Mouse (Mus musculus) adrenal gland, adult 8-10 months (tissue): ENCODE data around the gene Sorl1. TPM values are rescaled to one million over a fixed set of nuclear protein-coding genes. Genes with fewer than 3 reads are reported as not detected.

Experiments
- DNase-seq: peaks from one replicate; pipeline ENCODE4 v3.0.0; 2022
- total RNA-seq, 4 experiments: library from RNA; stranded (reverse); gene quantifications; 2 replicates each; pipeline ENCODE4 v1.2.4; 2022

The Sorl1 gene
- total RNA-seq, 4 experiments from 2014 or later: 14.1 to 41.2 (median 31.8) TPM

DNA sequence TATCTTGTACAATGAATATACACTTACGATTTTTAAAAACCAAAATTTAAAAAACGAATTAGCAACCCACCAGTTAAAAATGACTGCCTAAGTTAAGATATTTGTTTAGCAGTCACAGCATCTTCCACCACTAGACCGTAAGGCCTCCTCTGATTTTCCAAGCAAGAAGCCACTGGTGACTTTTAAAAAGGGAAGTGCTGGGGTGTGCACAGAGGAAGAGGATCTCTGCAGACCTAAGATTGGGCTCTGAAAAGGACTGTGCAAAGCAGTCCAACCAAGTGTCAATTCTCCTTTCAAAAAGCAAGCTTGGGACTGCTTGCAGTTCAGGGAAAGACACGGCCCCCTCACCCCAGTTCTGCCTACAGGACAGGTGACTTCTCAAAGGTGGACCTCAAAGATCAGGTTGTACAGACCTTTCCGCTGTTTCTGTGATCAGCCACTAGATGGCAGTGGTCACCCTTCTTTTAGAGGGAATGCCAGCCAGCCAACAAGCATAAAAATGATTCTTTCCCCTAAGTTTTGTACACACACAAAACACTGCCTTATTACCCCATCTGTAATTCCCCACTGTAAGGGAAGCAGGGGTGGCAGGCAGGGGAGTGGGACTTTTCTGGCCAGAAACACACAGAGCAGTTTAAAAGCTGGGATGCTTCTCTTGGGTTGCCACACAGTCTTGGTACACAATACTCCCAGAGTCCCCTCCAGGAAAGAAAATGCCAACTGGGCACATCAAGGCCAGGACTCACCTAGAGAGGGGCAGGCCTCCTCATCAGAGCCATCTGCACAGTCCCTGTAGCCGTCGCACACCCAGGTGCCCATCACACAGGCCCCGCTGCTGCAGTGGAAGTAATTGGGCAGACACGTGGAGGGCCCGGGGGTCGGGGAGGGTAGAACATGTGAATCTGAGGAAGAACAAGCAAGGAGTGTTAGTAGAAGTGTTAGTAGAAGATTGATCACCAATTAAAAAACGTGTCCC is 124.3 kb downstream of the Sorl1 start:
- no peak for DNase-seq

DNA sequence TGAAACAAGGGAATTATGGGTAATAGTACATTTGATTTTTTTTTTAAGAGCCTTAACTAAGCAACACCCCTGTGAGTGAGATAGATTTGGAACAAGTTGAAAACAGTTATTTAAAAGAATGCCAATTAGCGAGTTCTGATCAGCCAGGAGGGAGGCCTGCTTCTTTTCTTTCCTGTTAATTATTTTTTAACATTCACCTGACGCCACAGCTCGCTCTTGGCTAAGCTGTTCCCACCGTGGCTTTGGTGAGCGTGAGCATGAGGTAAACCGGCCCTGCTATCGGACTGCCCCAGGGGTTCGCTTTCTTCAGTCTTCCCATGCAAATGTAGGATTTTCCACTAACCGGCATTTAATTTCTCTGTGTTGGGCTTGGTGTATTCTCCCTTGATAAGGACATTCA is 128.8 kb downstream of the Sorl1 start:
- no peak for DNase-seq

DNA sequence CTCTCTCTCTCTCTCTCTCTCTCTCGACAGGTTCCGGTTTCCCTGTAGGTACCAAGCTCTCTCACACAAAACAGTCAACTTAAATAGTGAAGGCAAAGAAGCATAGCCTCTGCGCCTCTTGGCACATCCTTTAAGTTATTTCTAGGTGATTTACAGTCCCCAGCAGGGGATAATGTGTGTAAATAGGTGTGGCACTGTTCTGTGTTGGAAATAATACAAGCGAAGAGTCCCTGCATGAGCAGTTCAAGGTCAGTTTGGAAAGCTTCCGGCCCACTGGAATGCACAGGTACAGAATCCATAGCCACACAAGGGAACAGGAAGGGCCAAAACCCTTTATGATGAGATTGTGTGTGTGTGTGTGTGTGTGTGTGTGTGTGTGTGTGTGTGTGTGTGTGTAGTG is 130.3 kb downstream of the Sorl1 start:
- DNase-seq: no peak

DNA sequence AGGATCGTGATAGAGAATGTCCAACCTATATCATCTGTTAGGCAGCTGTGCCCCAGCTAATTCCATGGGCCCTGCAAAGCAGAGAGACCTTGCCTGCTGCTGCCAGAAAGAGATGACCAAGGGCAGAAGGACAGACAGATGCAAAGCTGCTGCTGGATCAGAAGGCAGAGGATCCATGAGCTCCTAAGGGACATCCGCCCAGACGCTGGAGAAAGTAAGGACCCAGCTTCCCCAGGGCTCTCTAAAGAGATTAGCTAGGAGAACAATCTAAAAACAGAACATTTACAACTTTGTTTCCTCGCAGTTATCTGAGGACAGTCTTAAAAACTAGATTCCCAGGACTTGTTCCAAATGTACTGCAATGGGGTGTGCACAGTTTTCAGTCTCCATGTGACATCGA is 131.3 kb downstream of the Sorl1 start:
- no peak for DNase-seq

DNA sequence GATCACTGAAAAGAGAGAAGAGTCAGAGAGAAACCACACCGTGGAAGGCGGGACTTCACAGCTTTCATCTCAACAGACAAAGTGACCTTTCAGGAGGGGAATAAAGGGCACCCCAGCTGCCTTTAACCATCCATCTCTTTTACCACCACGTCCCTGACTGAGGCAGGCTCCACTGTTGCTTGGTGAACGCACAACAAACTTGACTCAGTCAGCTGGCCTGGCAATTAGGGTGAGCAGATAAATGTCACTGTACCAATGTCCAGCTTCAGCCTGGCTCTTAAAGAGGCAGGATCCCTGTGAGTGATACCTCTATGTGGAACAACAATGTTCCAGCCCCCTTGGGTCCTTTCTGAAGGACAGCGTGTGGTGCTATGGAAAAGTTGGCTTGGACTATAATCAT is 138.5 kb downstream of the Sorl1 start:
- DNase-seq: no peak

DNA sequence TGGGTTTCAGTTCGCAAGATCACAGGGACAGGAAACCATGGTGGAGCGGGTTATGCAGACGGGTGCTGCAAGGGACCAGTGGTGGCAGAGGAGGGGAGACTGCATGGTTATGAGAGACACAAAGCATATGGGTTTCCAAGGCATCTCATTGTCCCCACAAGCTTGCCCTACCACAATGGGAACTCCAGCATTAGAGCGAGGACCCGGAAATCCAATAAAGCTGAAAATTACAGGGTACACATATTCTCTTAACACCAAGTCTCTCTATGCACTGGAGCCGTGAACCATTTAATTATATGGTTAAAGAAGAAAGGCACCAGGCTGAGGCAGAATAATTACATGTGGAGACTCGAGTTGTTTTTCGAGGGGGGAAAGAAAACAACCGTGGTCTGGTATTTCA is 139.0 kb downstream of the Sorl1 start:
- DNase-seq: no peak

DNA sequence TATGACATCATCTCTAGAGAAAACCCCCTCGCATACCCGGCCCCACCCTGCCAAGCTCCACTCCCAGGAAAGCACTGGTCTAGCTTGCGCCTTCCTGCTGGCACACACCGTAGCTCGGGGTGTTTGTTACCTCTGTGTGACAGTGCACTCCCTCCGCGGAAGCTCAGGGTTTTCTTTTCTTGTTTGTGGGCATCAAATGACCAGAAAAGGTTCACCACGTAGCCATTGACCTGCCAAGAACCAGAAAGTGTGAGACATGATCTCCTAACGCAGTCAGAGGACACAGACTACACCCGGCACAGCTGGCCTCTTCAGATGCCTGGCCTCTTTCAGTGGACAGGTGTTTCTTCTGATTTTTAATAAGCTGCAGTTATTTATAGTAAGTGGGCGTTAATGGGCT is 139.8 kb downstream of the Sorl1 start:
- DNase-seq: no peak

DNA sequence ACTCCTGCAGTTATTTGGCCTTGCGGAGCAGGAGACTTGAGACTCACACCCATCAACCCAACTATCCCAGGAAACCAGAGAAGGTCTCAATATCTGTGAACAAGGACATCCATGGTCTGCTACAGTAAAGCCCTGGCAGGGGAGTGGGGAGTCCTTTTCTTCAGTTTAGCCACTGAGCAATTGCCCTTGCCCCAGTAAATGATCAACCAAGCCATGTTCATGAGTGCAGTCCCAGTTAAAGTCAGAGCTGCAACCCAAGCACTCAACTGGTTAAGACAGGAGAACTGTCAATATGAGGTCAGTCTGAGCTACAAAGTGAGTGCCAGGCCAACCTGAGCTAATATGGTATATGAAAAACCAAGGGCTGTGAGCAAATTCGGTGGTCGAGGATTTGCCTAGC is 140.8 kb downstream of the Sorl1 start:
- no peak for DNase-seq

DNA sequence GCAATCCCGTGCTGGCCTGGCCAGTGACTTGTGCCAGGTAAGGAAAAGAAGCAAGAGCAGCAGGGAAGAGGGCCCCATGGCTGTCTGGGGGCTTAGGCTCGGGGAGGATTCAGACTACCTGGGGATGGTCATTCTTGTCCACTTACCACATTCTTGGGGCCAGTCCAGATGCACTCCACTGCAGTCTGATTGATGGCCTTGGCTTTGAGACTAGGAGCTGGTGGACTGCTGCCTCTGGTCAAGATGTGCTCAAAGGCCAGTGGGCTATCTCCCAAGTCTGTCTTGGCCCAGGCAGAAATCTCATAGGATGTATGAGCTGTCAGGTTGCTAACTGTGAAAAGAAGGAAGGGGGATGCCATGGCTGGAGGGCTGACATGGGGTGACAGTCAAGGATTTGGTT is 141.3 kb downstream of the Sorl1 start:
- DNase-seq: no peak

DNA sequence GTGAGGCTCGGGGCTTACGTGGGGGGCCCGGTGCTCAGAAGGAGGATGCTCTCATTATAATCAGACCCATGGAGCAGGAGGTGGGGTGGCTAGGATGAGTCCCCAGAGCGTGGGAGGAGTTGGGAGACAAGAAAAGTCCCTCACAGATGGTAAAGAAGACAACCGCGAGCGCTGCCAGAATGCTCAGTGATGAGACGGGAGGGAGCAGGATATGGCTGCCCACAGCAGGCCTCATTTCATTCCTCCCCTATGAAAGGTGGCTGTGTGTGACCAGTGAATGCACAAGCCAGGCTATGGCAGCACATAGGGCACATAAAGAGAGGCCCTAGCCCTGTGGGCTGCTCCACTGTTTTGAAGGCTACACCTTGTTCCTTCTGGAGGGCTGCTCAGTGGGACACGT is 142.1 kb downstream of the Sorl1 start:
- DNase-seq: no peak

DNA sequence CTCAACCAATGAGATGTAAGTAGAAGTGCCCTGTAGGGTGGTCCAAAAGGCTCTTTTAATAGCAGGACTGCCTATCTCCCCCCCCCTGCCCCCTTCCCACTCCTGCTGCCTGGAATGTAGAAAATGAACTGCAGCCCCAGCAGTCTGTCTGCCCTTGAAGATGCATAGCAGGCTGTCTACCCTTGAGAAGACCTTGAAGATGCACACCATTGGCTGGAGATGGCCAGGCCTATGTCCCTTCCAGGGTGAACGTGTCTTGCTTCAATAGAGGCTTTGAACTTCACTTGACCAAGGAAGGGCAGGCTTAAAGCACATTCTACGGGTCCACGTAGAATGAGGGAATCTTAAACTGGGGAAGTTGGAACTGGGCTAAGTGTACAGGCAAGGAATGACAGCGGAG is 142.8 kb downstream of the Sorl1 start:
- DNase-seq: no peak

DNA sequence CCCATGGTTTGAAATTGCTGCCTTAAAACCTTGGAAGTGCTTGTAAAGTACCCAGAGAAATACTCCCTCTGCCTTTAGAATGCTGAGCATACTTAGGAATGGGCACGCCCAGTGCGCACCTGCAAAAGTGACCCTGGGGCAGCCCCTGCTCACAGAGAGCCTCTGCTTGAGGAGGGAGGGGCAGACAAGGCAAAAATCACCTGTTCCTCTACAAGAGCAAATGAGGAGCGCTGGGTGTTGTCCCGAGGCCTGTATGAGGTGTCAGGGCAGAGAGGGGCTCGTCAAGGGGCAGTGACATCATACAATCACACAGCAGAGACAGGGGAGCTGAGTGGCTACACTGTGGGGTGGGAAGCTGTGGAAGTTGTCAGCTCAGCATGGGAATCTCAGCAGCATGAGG is 143.3 kb downstream of the Sorl1 start:
- DNase-seq: no peak

DNA sequence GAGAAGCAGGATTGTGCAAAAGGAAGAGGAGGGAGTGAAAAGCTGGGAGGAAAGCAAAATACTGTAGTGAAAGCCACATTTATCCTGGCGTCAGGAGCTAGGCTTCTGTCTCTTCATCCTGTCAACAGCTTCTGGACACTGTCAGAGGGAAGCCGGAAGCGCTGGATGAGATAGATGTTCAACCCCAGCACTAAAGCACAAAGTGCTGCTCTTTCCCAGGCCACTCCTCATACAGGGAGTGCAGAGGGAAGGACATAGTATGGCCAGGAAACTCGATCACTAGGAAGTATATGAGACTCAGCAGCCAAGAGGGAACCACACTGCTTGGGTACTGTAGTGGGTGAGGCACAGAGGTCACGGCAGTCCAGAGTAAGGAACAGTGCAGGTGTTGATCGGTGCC is 145.7 kb downstream of the Sorl1 start:
- DNase-seq: no peak

DNA sequence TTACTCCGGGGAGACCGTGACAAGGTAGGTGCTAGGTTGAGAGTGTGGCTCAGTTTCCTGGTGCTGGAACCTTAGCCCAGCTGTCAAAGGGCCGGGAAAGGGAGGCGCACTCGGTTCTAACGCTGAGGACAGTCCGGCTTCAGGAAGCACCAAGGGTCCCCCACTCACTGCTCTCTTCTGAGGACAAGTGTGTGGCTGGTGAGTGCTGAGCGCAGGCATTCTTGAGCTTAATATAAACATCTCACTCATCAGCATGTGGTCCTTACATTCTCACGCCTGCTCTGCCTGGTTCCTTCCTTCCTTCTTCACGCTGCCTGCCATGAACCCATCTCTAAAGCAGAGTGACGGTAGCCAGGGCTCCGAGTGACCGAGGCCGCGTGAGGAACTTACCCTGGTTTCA is 148.1 kb downstream of the Sorl1 start:
- DNase-seq: no peak

DNA sequence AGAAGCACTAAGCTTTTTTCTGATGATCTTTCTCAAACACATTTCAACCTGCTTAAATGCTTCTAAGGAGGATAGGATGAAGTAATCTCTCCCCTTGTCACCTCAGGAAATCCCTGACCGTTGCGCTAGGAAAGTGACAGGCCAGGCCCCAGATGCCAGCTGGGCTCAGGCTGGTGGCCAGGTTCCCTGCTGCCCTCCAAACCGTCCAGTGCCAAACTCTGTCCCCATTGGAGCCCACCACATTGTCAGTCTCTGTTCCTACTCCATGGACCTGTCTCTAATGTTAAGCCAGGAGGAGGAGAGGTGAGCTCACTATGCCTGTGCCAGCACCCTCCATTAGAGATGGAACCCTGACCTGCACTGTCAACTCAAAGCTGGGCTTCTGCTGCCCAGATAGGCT is 149.4 kb downstream of the Sorl1 start:
- DNase-seq: no peak

DNA sequence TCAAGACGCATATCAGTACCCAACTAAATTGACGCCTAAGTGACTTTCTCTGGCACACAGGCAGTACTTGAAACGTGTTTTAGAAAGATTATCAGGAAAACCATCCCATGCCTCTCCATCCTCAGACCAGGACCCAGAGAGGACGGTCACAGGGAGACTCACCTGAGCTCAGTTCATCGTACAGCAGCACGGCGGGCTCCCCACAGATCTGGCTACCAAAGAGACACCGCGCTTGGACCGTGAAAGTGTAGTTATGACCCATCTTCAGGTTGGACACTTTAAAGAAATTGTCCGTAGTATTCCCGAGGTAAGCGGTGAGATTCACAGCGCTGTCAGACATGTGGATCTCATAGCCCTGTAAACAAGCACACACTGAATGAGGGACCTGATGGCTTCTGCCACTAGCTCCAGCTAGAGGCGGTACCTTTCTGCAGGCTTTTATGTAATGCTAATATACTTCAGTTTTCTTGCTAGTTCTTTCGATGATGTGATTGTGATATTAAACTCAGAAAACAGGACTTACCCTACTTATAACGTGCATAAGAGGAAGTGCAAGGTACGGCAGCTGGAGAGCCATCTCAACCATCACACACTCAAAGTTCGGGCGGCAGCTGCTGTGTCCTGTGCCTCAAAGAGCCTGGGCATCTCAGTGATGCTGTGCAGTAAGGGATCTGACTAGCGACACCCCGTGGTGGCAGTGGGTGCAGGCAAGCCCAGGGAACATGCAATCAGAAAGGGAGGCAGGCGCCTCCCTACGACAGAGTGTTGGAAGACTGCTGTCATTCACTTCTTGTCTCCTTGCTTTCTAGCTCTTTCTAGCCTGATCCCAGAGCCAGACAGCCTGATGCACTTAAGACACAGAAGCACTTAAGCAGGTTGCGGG is 150.1 kb downstream of the Sorl1 start:
- no peak for DNase-seq

DNA sequence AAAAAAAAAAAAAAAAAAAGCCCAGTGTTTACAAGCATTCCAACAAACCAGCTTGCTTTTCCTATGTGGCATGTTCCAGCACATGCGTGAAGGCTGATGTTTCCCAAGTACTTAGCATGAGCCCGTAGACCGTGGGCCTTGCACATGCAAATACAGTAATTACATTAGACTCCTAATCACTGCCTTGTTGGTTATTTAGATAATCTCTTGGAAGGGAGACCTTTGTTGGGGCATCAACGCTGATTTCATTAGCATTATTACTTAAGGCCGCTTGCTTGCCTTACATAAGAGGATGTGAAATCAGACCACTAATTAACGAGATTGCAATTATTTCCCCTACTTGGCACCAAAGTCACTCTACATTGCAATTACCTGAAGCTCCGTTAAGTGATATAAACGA is 154.1 kb downstream of the Sorl1 start:
- DNase-seq: no peak

DNA sequence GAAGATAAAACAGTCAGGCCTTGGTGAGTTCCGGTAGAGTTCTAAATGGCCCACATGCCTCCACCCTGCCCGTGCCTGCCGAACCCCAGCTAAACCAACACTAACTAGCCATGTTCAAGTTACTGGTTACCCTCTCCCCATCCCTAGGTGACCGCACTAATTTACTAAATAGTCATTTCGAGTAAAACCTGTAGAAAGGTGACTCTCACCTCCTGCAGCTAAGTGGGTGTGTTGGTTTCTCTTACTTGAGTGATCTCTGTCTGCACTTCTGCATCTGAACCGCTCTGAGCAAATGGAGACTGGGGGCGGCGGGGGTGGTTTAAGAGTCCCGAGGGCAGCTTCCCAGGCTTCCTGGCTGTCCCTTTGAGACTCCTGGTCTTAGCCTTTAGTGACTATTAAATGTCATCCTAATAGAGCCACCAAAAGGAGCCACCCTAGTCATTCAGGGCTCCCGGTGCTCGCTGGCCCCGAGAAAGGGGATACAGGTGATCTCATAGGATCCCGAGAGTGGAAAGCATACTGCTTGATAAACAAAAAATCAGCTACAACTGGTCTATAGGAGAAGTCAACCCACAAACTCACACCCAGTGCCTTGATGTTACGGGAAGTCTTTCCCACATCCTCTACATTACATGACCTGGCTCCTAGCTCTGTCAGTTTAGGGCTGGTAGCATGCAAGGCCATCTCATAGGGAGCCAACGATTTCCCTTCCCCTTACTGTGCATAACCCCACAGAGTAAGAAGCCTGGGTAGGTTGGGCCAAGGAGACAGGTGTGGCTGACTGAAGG is 155.2 kb downstream of the Sorl1 start:
- no peak for DNase-seq

DNA sequence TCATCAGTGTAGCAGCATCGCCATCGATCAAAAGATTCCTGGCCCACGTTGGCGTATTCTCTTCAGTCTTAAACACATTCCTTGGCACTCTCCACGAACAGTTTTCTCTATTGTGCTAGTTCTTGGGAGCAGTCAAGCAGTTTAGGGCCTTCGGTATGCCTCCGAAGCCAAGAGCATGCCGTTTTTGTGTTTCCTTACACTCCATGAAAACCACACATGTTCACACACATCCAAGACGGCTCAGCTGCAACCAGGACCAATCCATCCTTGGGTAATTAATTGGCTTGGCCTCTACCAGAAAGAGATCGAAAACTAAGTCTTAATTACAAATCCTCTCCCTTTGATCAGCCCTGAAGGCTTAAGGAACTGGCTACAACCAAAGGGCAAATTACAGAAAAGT is 162.8 kb downstream of the Sorl1 start:
- no peak for DNase-seq

DNA sequence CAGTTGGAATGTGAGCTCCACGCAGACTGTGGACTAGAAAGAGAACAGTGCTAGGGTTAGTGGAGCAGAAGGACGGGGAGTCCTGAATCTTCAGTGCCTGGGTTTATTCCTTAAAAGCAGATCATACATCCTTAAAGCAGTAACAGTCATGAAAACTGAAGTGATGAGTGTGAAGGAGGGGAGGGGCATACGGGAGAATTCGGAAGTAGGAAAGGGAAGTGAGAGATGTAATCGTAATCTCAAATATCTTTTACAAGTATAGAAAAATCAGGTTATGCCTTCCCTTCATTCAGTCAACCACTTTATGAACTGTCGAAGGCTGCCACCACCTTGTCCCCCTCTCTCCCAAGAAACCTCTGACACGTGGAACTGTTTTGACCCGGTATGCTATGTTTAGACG is 165.8 kb downstream of the Sorl1 start:
- DNase-seq: no peak

DNA sequence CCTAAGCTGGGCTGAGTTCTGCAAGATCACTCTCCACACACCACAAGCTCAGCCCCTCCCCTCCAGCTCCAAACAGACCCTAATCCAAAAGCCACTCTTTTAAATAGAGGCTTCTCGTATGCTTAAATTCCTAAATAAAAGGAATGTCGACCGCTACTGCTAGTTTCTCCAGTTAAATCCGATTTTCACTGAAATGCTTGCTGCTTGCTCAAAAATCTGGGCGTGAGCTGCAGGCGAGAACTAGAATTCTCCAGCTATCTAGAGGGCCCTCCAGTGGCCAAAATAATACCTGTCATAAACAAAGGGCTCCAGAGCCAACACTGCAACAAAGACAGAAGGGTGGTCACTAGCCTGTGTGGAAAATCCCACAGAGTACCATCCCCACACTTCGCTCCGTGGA is 170.6 kb downstream of the Sorl1 start:
- no peak for DNase-seq

DNA sequence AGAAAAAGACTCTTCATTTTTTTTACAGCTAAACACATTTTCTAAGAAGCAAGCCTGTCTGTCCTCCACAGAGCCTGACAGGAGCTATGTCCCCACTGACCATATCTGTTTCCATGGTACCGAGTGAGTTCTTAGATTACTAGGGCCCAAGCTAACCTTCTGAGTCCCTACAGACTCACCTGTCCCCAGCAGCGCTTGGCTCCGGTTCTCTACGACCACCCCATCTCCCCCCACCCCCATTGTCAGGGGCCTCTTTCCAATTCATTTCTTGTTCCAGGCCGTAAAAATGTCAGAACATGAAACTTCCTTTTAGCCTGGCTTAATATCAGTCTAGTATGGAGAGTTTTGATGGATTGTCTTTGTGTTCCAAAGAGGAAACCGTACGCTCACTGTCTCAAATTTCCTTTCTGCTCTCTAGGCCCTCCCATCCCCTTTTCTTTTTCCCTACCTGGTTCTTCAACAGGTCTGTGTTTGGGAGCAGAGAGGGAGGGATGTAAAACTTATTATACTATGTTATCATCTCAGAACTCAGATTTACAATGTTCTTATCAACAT is 171.4 kb downstream of the Sorl1 start:
- DNase-seq: no peak
